Mouse (Mus musculus) kidney, postnatal 14 days (tissue): Measurements from ENCODE around the gene Klk1b22.
"Not testable (repeated sequence)": the region's sequence is repeated elsewhere in the genome, so short reads cannot be mapped to it uniquely, and the experiment has no call there.

Experiments used
- DNase-seq: peaks from one replicate; pipeline ENCODE4 v3.0.0; 2022; ENCODE audit warnings: mixed read lengths

Gene Klk1b22

GRCm38 (mm10) chr7:44112373-44112772 lies at the start of gene Klk1b22:
Gene Klk1b22 (plus strand): TSS chr7:44112673.
- DNase-seq = no peak

- no peak for DNase-seq
These were observed 40.4 kb upstream of the Klk1b22 start for GRCm38 (mm10) chr7:44072117-44072516.

- DNase-seq = no peak
These were observed 34.8 kb upstream of the Klk1b22 start for GRCm38 (mm10) chr7:44077703-44078102.

GRCm38 (mm10) chr7:44096111-44096510 lies 16.4 kb upstream of the Klk1b22 start:
- DNase-seq = no peak

DNA sequence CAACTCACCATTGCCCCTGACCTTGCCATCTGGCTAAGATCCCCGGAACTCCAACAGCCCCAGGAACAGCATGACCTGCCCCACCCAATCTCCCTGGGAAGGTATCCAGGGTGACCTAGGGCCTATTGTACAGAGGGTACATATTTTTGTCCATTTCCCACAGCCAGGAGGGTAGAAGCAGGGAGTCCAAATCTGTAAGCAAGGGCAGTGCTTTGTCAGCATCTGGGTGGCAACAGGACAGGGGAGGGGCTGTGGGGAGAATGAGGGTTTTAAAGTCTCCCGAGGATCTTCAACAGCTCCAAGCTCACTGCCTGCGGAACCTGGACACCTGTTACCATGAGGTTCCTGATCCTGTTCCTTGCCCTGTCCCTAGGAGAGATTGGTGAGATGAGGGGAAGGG lies 10.4 kb upstream of the Klk1b22 start, which contains the start of gene Klk1b21:
TSS of gene Klk1b21 (plus strand) at position 301 of the 400 bp plus-strand sequence.
- not testable (repeated sequence) for DNase-seq

- no peak for DNase-seq
These were observed 11.0 kb downstream of the Klk1b22 start for GRCm38 (mm10) chr7:44123445-44123844.

- no peak for DNase-seq
These were observed 24.0 kb downstream of the Klk1b22 start, which contains the start of gene Klk1b16 for GRCm38 (mm10) chr7:44136467-44136866. Gene Klk1b16 (plus strand): TSS chr7:44136767.
